Mouse (Mus musculus): ENCODE data around the gene Slc47a1. TPM values are rescaled to one million over a fixed set of nuclear protein-coding genes. Genes with fewer than 3 reads are reported as not detected.
"Not testable (repeated sequence)": the region's sequence is repeated elsewhere in the genome, so short reads cannot be mapped to it uniquely, and the experiment has no call there.

Gene Slc47a1
- 1 to 10 TPM; 1.3 to 2.1 (median 1.5) TPM for total RNA-seq (2022)

DNA sequence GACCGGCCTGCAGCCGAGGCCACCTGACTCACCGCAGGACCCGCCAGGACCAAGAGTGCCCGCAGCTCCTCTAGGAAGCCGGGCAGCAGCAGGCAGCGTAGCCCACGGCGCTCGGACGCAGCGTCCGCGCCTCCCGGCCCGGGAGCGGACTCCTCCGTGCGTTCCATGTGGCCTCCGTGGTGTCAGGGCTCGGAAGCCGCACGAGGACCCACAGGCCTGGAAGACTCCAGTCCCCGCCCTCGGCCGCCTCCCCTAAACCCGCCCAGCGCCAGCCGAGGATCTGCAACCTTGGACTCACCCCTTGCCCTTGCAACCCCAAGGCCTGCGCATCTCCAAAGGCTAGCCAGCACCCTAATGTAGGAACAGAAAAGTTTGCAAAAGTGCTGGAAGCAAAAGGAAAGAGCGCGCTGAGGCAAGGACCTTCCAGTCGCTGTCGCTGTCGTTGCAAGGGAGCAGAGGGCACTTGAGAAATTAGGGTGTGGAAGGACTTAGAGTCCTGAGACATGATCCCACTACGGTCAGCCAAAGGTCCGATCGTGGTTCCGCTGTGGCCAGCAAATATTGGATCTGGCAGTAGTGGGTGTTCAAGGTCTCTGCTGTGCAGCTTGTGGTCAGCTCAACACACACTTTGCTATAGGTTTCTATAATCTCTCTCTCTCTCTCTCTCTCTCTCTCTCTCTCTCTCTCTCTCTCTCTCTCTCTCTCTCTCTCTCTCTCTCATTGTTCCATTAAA, at the start of gene Slc47a1:
Slc47a1 (minus strand) TSS at position 465 of the 733 bp plus-strand sequence.
- no peak for DNase-seq (ENCODE audit: low spot score in 2 of 2)

GRCm38 (mm10) chr11:61419253-61419652, 41.1 kb upstream of the Slc47a1 start:
- DNase-seq (ENCODE audit: low spot score in 2 of 2), result no peak

DNA sequence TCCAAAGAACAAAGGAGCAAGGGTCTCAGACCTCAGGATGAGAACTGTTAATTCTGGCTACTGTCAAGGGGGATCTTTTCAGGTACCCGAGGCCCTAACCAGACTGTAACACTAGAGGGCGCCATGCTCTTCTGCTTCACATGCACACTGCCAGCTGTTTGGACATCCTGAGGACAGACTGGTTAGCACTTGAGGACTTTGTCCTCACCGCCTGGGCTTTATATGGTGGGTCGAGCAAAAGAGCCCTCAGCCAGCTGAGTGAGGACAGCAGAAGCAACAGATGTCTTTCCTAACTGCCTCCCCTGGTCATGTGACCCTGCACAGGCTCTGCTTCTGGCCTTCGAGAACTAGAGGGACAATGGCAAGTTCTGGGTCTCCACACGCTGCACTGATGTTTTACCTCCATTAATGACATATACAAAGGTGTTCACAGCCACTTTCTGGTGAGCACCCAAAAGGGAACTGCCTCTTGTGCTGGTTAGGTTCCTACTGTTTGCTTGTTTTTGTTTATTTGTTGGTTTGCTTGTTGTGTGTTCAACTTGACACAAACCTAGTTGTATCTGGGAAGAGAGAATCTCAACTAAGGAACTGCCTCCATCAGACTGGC, 39.9 kb upstream of the Slc47a1 start:
- peak; percentile 58 to 90 for DNase-seq (ENCODE audit: low spot score in 2 of 2)

DNA sequence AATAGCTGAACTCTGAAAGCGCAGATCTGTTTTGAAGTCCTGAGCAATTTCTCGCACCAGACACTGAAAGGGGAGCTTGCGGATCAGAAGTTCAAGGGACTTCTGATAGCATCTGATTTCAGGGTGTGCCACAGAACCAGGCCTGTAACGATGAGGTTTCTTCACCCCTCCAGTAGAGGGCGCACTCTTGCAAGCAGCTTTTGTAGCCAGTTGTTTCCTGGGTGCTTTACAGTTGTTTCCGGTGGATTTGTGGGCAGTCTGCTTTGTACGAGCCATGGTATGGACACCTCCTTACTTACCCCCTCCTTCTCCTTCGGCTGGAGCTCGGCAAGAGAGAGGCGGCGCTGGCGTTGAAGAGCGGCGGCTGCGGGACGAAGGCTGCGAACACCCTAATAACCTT, 38.4 kb upstream of the Slc47a1 start:
- DNase-seq (ENCODE audit: low spot score in 2 of 2), result not testable (repeated sequence)

DNA sequence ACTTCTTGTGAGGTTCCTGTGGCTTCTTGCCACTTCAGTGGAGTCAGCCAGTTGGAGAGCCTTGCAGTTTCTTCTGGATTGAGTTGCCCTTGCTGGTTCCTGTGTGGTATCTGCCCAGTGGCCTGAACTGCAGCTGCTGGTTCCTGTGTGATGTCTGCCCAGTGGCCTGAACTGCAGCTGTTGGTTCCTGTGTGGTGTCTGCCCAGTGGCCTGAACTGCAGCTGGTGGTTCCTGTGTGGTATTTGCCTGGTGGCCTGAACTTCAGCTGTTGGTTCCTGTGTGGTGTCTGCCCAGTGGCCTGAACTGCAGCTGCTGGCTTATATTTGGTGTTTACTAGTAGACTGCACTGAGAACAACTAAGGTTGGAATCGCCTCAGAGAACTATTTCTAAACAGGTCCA, 37.3 kb upstream of the Slc47a1 start:
- DNase-seq (ENCODE audit: low spot score in 2 of 2), result no peak

DNA sequence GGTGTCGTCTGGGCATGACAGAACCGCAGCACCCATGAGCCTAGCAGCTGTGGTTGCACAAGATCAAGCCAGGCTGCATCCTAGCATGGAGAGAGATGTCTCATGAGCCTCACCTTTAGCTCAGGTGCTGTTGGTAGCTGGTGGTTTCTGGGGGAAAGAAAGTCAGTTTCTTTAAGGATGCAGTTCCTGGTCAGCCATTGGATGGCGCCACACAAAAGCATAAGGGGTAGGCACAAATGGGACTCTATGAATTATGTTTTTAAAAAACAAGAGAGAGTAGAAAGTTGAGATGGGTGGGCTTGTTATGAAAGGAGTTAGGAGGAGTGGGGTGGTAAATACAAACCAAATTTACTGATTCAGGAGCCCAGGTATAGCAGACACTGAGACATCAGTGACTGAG, 36.4 kb upstream of the Slc47a1 start:
- no peak for DNase-seq (ENCODE audit: low spot score in 2 of 2)

DNA sequence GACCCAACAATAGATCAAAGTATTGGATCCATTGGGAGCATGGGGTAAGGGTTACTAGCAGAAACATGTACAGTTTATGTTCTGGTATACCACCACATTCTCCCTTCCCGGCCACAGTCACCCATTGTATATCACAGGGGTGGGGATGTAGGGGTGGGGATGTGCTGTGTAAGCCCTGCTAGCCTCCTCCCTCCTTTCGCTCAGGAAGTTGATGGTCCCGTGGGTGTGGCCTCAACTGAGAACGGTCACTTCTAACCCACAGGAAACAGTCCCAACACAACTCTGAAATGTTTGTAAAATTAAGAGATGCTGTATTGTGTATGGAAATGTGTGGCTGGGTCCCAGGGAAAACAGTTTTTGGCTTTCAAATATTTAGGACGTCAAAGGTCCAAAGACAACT, 35.3 kb upstream of the Slc47a1 start:
- DNase-seq (ENCODE audit: low spot score in 2 of 2), result no peak

DNA sequence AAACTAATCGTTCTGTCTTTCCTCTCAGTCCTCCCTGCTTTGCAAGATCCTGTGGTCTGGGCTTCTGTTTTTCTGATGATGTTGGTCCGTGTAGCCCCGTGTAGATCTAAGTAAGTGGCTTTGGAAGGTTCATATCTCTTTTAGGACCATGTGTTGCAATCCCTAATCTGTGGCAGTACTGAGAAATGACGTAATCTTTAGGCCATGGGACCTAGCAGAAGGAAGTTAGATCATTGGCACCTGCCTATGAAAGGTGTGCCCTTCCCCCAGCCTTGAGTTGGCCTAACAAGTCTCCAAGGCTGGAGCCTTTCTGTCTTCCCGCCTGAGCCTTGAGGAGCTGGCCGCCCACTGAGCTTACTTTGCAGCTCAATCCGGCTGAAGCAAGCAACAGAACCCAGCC, 33.7 kb upstream of the Slc47a1 start:
- DNase-seq (ENCODE audit: low spot score in 2 of 2), result no peak

- no peak for DNase-seq (ENCODE audit: low spot score in 2 of 2)
Measured at GRCm38 (mm10) chr11:61411221-61411620, 33.1 kb upstream of the Slc47a1 start.

DNA sequence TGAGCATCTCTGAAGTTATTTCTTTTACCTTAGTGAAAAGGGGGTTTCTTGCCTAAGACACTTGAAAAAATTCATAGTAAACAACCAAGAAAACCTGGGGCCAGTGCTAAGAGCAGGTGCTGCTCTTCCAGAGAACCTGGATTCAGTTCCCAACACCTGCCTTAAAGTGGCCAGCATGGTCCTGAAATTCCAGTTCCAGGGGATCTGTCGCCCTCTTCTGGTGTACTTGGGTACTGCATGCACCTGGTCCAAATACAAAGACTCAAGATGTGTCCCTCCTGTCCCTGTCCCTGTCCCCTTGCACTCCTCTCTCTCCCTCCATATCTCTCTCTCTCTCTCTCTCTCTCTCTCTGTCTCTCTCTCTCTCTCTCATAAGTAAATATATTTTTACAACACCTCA, 32.0 kb upstream of the Slc47a1 start:
- peak; percentile 73 to 92 for DNase-seq (ENCODE audit: low spot score in 2 of 2)

- DNase-seq (ENCODE audit: low spot score in 2 of 2), result no peak
Measured at GRCm38 (mm10) chr11:61409051-61409450, 30.9 kb upstream of the Slc47a1 start.

DNA sequence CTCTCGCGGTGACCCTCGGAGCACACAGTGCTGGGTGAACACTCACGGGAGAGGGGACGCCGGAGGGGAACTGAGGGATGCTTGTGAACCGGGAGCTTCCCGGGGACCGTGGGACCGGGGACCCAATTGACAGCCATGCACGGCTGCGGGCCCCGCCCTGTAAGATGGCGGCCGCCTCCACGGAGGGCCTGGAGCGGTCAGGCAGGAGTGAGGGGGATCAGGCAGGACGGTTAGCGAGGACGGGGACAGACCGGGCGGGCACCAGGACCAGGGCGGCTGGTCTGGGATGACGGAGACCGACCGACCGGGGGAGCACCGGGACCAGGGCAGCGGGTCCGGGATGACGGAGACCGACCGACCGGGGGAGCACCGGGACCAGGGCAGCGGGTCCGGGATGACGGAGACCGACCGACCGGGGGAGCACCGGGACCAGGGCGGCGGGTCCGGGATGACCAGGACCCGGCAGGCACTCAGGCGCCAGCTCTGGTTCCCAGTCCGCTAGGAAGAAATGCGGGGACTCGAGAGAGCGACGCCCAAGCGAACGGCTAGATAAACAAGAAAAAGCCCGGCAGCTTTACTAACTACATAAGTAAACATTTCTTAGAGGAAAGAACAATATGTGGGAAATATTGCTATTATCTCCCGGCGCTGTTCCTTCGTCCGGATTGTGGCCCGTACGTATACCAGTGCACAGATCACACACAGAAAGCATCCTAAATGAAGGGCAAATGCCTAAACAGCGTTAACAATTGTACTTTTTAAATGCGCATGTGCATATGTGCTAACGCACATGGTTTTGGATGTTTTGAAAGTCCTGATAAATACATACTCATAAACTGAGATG, 30.3 kb upstream of the Slc47a1 start:
- peak; percentile 70 to 81 for DNase-seq (ENCODE audit: low spot score in 2 of 2)

- DNase-seq (ENCODE audit: low spot score in 2 of 2), result peak; percentile 89 to 98
Measured at GRCm38 (mm10) chr11:61407638-61408183, 29.6 kb upstream of the Slc47a1 start.

DNA sequence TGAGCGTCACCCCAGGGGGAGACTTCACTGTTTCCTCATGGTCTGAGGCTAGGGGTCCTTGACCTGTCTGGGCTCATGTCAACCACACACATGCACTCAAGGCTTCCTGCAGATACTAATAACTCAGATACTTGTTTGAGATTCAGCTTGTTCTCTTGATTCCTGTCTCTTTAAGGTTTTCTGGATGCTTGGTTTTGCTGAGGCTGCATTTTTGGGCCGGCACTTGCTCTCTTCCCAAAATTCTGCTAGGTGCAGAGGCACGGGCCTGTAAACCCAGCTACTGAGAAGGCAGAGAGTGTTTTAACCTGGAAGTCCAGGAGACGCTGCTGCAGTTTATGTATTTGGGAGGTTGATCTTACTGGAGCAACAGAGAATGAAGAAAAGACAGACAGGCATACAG, 23.6 kb upstream of the Slc47a1 start:
- DNase-seq (ENCODE audit: low spot score in 2 of 2), result no peak

DNA sequence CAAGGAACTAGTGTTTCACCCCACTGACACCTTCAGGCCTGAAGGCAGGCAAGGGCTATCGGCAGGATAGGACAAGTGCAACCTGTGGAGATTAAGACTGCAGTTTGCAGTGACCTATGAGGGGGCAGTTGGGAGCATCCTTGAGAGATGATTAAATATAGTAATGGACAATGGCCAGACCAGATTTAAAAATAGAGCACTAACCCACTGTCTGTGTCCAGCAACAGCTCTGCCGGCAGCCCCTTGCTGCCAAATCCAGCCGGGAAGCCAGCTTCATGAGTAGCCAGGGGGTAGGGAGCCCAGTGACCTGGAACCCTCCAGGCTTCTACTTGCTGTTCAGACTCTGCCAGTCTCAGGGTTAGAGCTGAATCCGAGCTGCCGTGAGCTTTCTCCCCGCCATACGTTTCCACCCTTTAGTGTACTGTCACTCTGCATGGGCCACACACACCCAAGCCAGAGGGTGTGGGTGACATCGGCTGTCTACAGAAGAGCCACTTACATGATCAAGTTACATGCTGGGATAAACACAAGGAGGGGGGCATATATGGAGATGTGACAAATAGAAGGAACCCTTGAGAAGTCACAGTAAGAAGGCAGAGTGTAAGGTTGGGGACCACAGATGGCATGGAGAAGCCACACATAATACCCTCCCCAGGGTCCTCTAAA, 22.7 kb upstream of the Slc47a1 start:
- DNase-seq (ENCODE audit: low spot score in 2 of 2), result no peak

GRCm38 (mm10) chr11:61397423-61398043, 19.4 kb upstream of the Slc47a1 start:
- not testable (repeated sequence) for DNase-seq (ENCODE audit: low spot score in 2 of 2)

- DNase-seq (ENCODE audit: low spot score in 2 of 2), result no peak
Measured at GRCm38 (mm10) chr11:61388936-61389335, 10.8 kb upstream of the Slc47a1 start.

GRCm38 (mm10) chr11:61388012-61388411, 9.9 kb upstream of the Slc47a1 start:
- no peak for DNase-seq (ENCODE audit: low spot score in 2 of 2)

DNA sequence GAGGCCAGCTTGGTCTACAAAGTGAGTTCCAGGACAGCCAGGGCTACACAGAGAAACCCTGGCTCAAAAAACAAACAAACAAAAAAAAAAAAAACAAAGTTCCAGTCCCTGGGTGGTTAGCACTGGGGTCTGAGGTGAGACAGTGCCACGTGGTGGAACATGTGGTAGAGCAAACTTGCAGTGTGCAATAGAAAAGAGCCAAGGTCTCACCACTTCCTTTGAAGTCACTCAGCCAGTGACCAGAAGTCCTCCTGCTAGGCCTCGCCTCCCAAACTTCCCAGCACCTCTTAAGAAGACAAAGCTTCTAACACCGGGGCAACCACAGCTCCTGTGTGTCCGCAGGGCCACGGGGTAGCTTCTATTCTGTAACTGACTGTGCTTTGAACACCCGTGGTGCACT, 9.1 kb upstream of the Slc47a1 start:
- DNase-seq (ENCODE audit: low spot score in 2 of 2), result no peak

GRCm38 (mm10) chr11:61385725-61386124, 7.6 kb upstream of the Slc47a1 start:
- DNase-seq (ENCODE audit: low spot score in 2 of 2), result no peak

- DNase-seq (ENCODE audit: low spot score in 2 of 2), result no peak
Measured at GRCm38 (mm10) chr11:61381272-61381671, 3.1 kb upstream of the Slc47a1 start.

Measured in layer of hippocampus, adult 8-10 months (tissue).